Mouse (Mus musculus): ENCODE measurements around the gene Pold4. TPM values are rescaled to one million over a fixed set of nuclear protein-coding genes. Genes with fewer than 3 reads are reported as not detected.

Gene Pold4
- total RNA-seq, 1 experiment from 2014 or later = 61.0 TPM

Other genes with a start within 250 kb of the Pold4 start
- gene Acy3, start 245.3 kb upstream of the Pold4 start, total RNA-seq (2017) = 6.8 and 8.4 TPM in 2 replicates
- gene Tbx10, start 239.1 kb upstream of the Pold4 start, total RNA-seq (2017) = not detected in 2 replicates
- gene Nudt8, start 231.3 kb upstream of the Pold4 start, total RNA-seq (2017) = 4.5 and 13.5 TPM in 2 replicates
- gene Gm49405, start 231.3 kb upstream of the Pold4 start, total RNA-seq (2017) = 1.8 and 2.3 TPM in 2 replicates
- gene Doc2g, start 228.6 kb upstream of the Pold4 start, total RNA-seq (2017) = 1.5 and 1.9 TPM in 2 replicates
- gene Ndufv1, start 219.1 kb upstream of the Pold4 start, total RNA-seq (2017) = 142 and 166 TPM in 2 replicates
- gene Gstp1, start 193.9 kb upstream of the Pold4 start, total RNA-seq (2017) = 62.7 and 72.5 TPM in 2 replicates
- gene Gstp2, start 185.9 kb upstream of the Pold4 start, total RNA-seq (2017) = not detected in 2 replicates
- 1.4 and 13.2 TPM in 2 replicates for gene Gstp3, start 172.3 kb upstream of the Pold4 start, total RNA-seq (2017)
- not detected in 2 replicates for gene Cabp2, start 150.3 kb upstream of the Pold4 start, total RNA-seq (2017)
- 13.3 and 18.8 TPM in 2 replicates for gene Cdk2ap2, start 134.7 kb upstream of the Pold4 start, total RNA-seq (2017)
- 20.0 and 22.4 TPM in 2 replicates for gene Pitpnm1, start 131.9 kb upstream of the Pold4 start, total RNA-seq (2017)
- 60.3 and 78.0 TPM in 2 replicates for gene Aip, start 106.0 kb upstream of the Pold4 start, total RNA-seq (2017)
- not detected in 2 replicates for gene Gpr152, start 92.1 kb upstream of the Pold4 start, total RNA-seq (2017)
- gene Cabp4, start 87.9 kb upstream of the Pold4 start, total RNA-seq (2017) = not detected in 2 replicates
- gene Coro1b, start 83.3 kb upstream of the Pold4 start, total RNA-seq (2017) = 66.9 and 109 TPM in 2 replicates
- gene Ptprcap, start 78.3 kb upstream of the Pold4 start, total RNA-seq (2017) = 229 and 295 TPM in 2 replicates
- gene Rps6kb2, start 68.5 kb upstream of the Pold4 start, total RNA-seq (2017) = 16.2 and 18.8 TPM in 2 replicates
- gene Carns1, start 56.4 kb upstream of the Pold4 start, total RNA-seq (2017) = 11.2 and 16.2 TPM in 2 replicates
- gene Tbc1d10c, start 40.6 kb upstream of the Pold4 start, total RNA-seq (2017) = 59.8 and 70.8 TPM in 2 replicates
- gene Ppp1ca, start 39.8 kb upstream of the Pold4 start, total RNA-seq (2017) = 384 and 392 TPM in 2 replicates
- gene Rad9a, start 30.2 kb upstream of the Pold4 start, total RNA-seq (2017) = 16.4 and 17.3 TPM in 2 replicates
- 12.8 and 17.3 TPM in 2 replicates for gene Clcf1, start 17.7 kb upstream of the Pold4 start, total RNA-seq (2017)
- not detected in 2 replicates for gene AC109138.7, start 17.5 kb upstream of the Pold4 start, total RNA-seq (2017)
- 23.2 and 32.7 TPM in 2 replicates for gene Ssh3, start 37.3 kb downstream of the Pold4 start, total RNA-seq (2017)
- 6.0 and 6.6 TPM in 2 replicates for gene Ankrd13d, start 51.2 kb downstream of the Pold4 start, total RNA-seq (2017)
- 147 and 234 TPM in 2 replicates for gene Grk2, start 74.3 kb downstream of the Pold4 start, total RNA-seq (2017)
- 95.0 and 119 TPM in 2 replicates for gene Kdm2a, start 166.4 kb downstream of the Pold4 start, total RNA-seq (2017)
- 2.4 and 2.7 TPM in 2 replicates for gene Rhod, start 207.5 kb downstream of the Pold4 start, total RNA-seq (2017)
- not detected in 2 replicates for gene Syt12, start 245.5 kb downstream of the Pold4 start, total RNA-seq (2017)